Mouse (Mus musculus) ovary, postnatal 14 days (tissue): ENCODE measurements at regions not wholly inside any gene's neighbourhood (a gene's known extent, or its start where the extent isn't known, plus 50 kb on each side); places are given as distances from the start of the nearest gene placed in this dataset.

Experiments used
- DNase-seq: peaks from one replicate; pipeline ENCODE4 v3.0.0; 2022; ENCODE audit warnings: low spot score

GRCm38 (mm10) chr11:25157135-25157860 is 1053.3 kb downstream of the 5730522E02Rik start:
- DNase-seq = no peak

GRCm38 (mm10) chr11:25157861-25158245 is 1052.7 kb downstream of the 5730522E02Rik start:
- DNase-seq = no peak

GRCm38 (mm10) chr11:25158884-25159283 is 1051.7 kb downstream of the 5730522E02Rik start:
- no peak for DNase-seq

GRCm38 (mm10) chr11:25167939-25168338 is 1042.6 kb downstream of the 5730522E02Rik start:
- no peak for DNase-seq

- no peak for DNase-seq
These were observed 1039.5 kb downstream of the 5730522E02Rik start for GRCm38 (mm10) chr11:25171048-25171447.
